Mouse (Mus musculus) embryonic facial prominence, embryonic 11.5 days (tissue): ENCODE results near the gene Npepps. TPM values are rescaled to one million over a fixed set of nuclear protein-coding genes. Genes with fewer than 3 reads are reported as not detected.
"Not testable (repeated sequence)": the region's sequence is repeated elsewhere in the genome, so short reads cannot be mapped to it uniquely, and the experiment has no call there.

Experiments
- ATAC-seq: fragments of 200-750 bp; cut with Nextera tagmentation; replicated peaks from 2 replicates; pipeline ENCODE4 v1.8.0; 2017; ENCODE audit warnings: low read depth; ENCODE audit not compliant: insufficient number of reproducible peaks, low FRiP score, low TSS enrichment
- DNase-seq: peaks from one replicate; pipeline ENCODE4 v3.0.0-alpha.2; 2015; ENCODE audit warnings: low spot score
- H3K27ac ChIP-seq: fragments of 300-500 bp; sonication (generic); replicated peaks from 2 replicates; pipeline ENCODE4 v1.5.1; 2014; ENCODE audit warnings: mild to moderate bottlenecking, low read depth, low read length, control low read depth
- H3K27me3 ChIP-seq: fragments of 300-500 bp; sonication (generic); 2 replicates; pipeline ENCODE4 v1.6.1; 2014; ENCODE audit warnings: mild to moderate bottlenecking, low read length, moderate library complexity, mixed read lengths; ENCODE audit not compliant: control insufficient read depth, insufficient read depth
- H3K36me3 ChIP-seq: fragments of 300-500 bp; sonication (generic); replicated peaks from 2 replicates; pipeline ENCODE4 v1.6.1; 2014; ENCODE audit warnings: low read depth, mild to moderate bottlenecking, low read length, moderate library complexity, mixed read lengths; ENCODE audit not compliant: control insufficient read depth, insufficient read depth
- H3K4me1 ChIP-seq: fragments of 300-500 bp; sonication (generic); 2 replicates; pipeline ENCODE4 v1.6.1; 2014; ENCODE audit warnings: low read length, mixed read lengths; ENCODE audit not compliant: control insufficient read depth, insufficient read depth
- H3K4me2 ChIP-seq: fragments of 300-500 bp; sonication (generic); 2 replicates; pipeline ENCODE4 v1.6.1; 2014; ENCODE audit warnings: low read depth, mild to moderate bottlenecking, control low read depth, low read length, moderate library complexity
- H3K4me3 ChIP-seq: fragments of 300-500 bp; sonication (generic); 2 replicates; pipeline ENCODE4 v1.5.1; 2014; ENCODE audit warnings: low read depth, low read length, control low read depth
- H3K9ac ChIP-seq: fragments of 300-500 bp; sonication (generic); replicated peaks from 2 replicates; pipeline ENCODE4 v1.6.1; 2014; ENCODE audit warnings: mild to moderate bottlenecking, control low read depth, low read length
- H3K9me3 ChIP-seq: fragments of 300-500 bp; sonication (generic); replicated peaks from 2 replicates; pipeline ENCODE4 v1.6.1; 2016; ENCODE audit warnings: mild to moderate bottlenecking, low read length, inconsistent platforms, mixed read lengths; ENCODE audit not compliant: control insufficient read depth
- WGBS: fragments of 180-500 bp; shearing (Covaris S2); extraction: QIAGEN DNeasy Blood & Tissue Kit; methylation state at CpG from one replicate; pipeline ENCODE4 v1.1.7; 2014; 5-methylcytosine and 5-hydroxymethylcytosine counted together
- polyA plus RNA-seq: library from polyadenylated mRNA; unstranded; fragments of >200 nt; fragmentation: Nextera tagmentation; extraction: Ambion mirVana; gene quantifications from 2 replicates; pipeline ENCODE4 v1.2.1, GENCODE M21; 2014

Gene Npepps
- polyA plus RNA-seq, 1 experiment from 2014 or later = 70.3 TPM

DNA sequence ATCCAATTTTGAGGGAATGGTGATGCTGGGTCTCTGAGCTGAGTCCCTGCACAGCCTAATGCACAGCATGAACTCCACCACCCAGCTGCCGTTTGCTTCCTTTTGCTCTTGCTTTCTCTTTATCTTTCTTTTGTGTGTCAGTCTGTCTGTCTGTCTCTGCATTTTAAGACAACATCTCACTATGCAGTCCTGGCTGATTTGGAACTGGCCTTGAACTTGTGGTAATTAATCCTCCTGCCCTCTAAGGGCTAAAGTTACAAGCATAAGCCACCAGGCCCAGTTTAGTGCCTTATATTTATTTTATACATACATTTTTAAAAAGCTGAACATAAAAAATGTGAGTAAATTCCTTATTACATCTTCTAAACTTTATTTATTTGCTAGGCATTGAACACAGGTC lies 4.4 kb downstream of the Npepps start:
- Histone ChIP-seq H3K4me3 (no peak overlapping the region), H3K27ac (no peak overlapping the region), H3K27me3 (no peaks in the 10 kb centered on the region), H3K4me2 (no peak overlapping the region), H3K9me3 (no peaks in the 10 kb centered on the region), H3K36me3 (no peaks in the 10 kb centered on the region), H3K4me1 (no peaks in the 10 kb centered on the region), H3K9ac (no peak overlapping the region)
- DNase-seq (no peak), ATAC-seq (no peak)
- WGBS = 88% methylated on average over 1 of the region's 1 CpGs

DNA sequence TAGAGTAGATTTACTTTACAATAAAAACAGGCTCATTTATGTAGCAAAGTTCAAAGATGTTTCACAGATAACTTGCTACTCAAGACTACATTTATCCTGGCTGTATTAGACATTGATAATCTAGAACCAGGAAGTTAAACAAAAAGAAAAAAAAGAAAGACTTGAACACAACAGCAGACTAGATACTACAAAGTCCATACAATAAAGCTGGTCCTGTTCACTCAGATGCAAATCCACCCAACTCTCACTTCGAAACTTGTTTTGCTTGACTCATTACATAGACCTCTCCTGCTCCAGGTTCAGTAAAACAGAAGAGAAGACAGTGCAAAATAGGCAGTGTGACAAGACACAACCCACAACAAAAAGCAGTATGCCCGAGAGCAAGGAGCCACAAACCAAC lies 5.1 kb downstream of the Npepps start:
- ATAC-seq = no peak
- no peaks in the 10 kb centered on the region for H3K36me3 ChIP-seq
- DNase-seq = no peak
- no peak overlapping the region for H3K27ac ChIP-seq
- no peak overlapping the region for H3K4me3 ChIP-seq
- H3K9ac ChIP-seq = no peak overlapping the region
- no peak overlapping the region for H3K4me2 ChIP-seq
- 91% methylated on average over 2 of the region's 2 CpGs for WGBS
- H3K9me3 ChIP-seq = no peaks in the 10 kb centered on the region
- H3K27me3 ChIP-seq = no peaks in the 10 kb centered on the region
- H3K4me1 ChIP-seq = no peaks in the 10 kb centered on the region

DNA sequence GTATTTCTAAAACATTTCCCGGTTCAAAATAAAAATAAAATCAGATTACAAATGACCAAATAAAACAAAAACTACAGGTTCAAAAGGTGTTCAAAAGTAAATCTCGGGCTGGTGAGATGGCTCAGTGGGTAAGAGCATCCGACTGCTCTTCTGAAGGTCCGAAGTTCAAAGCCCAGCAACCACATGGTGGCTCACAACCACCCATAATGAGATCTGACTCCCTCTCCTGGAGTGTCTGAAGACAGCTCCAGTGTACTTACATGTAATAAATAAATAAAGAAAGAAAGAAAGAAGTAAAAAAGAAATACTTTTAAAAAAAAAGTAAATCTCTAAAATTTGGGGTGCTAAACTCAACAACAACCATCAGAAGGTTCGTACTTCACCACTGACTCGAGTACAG lies 5.5 kb downstream of the Npepps start:
- not testable (repeated sequence) for H3K4me3 ChIP-seq, H3K27me3 ChIP-seq, H3K4me1 ChIP-seq, H3K36me3 ChIP-seq, H3K27ac ChIP-seq, DNase-seq, ATAC-seq, H3K4me2 ChIP-seq, H3K9ac ChIP-seq, H3K9me3 ChIP-seq
- 95% methylated on average over 6 of the region's 6 CpGs for WGBS

DNA sequence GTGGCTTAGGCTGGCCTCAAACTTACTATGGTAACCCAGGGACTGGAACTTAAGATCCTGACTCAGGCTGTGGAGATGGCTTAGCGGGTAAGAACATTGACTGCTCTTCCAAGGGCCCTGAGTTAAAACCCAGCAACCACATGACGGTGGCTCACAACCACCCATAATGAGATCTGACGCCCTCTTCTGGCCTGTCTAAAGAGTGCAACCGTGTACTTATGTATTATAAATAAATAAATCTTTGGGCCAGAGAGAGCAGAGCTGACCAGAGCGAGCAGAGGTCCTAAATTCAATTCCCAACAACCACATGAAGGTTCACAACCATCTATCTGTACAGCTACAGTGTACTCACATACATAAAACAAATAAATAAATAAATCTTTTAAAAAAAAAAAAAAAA lies 6.8 kb downstream of the Npepps start:
- H3K27me3 ChIP-seq = no peaks in the 10 kb centered on the region

DNA sequence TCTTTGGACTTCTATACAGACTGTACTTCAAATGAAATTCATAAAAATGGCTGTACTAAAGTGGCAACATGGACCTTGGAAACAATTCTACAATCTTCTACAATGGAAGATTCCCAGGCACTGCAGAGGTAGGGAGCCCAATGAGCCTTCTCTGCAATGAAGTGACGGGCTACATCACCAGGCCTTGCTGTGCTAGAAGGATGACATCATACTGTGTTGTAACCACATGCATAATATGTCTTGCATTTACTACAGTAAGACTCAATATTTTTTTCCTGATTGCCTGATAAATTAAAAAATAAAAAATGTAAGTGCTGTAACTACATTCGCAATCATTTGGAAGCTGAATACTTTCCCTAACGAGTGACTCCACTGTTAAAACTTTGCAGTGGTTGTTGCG lies 7.6 kb downstream of the Npepps start:
- H3K4me3 ChIP-seq = no peak overlapping the region
- 97% methylated on average over 4 of the region's 4 CpGs for WGBS
- no peaks in the 10 kb centered on the region for H3K36me3 ChIP-seq
- DNase-seq (no peak), ATAC-seq (no peak)
- H3K27me3 ChIP-seq = no peaks in the 10 kb centered on the region
- no peak overlapping the region for H3K4me2 ChIP-seq
- no peaks in the 10 kb centered on the region for H3K9me3 ChIP-seq
- no peaks in the 10 kb centered on the region for H3K4me1 ChIP-seq
- no peak overlapping the region for H3K9ac ChIP-seq
- no peak overlapping the region for H3K27ac ChIP-seq

More for the DNA sequence above, 6.8 kb downstream of the Npepps start:
- H3K9ac ChIP-seq = no peak overlapping the region
- H3K4me1 ChIP-seq = no peaks in the 10 kb centered on the region
- H3K4me2 ChIP-seq = no peak overlapping the region
- ATAC-seq (no peak), DNase-seq (no peak)
- 85% methylated on average over 5 of the region's 5 CpGs for WGBS
- H3K4me3 ChIP-seq = no peak overlapping the region
- no peaks in the 10 kb centered on the region for H3K9me3 ChIP-seq
- H3K36me3 ChIP-seq = no peaks in the 10 kb centered on the region
- no peak overlapping the region for H3K27ac ChIP-seq

DNA sequence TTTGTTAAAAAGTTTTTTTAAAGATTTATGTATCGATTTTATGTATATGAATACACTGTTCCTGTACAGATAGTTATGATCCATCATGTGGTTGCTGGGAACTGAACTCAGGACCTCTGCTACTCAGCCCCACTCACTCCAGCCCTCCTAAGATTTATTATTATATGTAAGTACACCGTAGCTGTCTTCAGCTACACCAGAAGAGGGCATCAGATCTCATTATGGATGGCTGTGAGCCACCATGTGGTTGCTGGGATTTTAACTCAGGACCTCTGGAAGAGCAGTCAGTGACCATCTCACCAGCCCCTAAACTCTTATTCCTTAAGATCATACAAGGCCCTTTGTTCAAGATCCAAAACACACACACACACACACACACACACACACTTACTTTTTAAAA lies 10.4 kb downstream of the Npepps start:
- DNase-seq, H3K9ac ChIP-seq, ATAC-seq, H3K27me3 ChIP-seq, H3K36me3 ChIP-seq, H3K4me2 ChIP-seq, H3K4me1 ChIP-seq, H3K9me3 ChIP-seq, H3K4me3 ChIP-seq, H3K27ac ChIP-seq: not testable (repeated sequence)
- WGBS = 84% methylated on average over 2 of the region's 2 CpGs

DNA sequence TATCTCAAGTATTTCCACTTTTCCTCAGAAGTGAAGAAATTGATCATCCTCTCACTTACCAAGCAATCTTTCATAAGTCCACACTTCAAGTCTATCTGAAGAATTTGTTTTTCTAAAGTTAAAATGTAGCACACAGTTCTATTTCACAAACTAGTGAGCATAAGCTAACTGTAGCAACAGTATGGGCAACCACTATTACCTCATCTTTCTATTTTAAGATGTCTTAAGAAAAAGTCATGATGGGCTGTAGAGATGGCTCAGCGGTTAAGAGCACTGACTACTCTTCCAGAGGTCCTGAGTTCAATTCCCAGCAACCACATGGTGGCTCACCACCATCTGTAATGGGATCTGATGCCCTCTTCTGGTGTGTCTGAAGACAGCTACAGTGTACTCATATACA lies 13.9 kb downstream of the Npepps start:
- not testable (repeated sequence) for H3K4me2 ChIP-seq, H3K27me3 ChIP-seq, H3K9ac ChIP-seq, ATAC-seq, H3K9me3 ChIP-seq, H3K4me1 ChIP-seq, H3K4me3 ChIP-seq, H3K36me3 ChIP-seq, H3K27ac ChIP-seq, DNase-seq
- 94% methylated on average over 1 of the region's 1 CpGs for WGBS

DNA sequence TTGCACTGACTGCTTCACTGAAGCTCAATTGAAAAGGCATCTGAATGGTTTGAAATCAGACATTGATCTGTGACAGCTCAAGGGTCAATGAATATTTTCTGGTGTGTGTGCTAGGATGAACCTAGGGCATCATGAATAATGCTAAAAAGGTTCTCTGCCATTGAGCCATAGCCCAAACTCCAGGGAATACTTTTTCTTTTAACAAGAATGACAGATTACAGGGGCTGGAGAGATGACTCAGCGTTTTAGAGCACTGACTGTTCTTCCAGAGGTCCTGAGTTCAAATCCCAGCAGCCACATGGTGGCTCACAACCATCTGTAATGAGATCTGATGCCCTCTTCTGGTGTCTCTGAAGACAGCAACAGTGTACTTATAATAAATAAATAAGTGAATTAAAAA lies 30.8 kb downstream of the Npepps start:
- not testable (repeated sequence) for H3K27ac ChIP-seq, DNase-seq, H3K36me3 ChIP-seq, ATAC-seq, H3K4me3 ChIP-seq, H3K9me3 ChIP-seq, H3K27me3 ChIP-seq, H3K4me1 ChIP-seq, H3K9ac ChIP-seq, H3K4me2 ChIP-seq
- WGBS = 100% methylated on average over 1 of the region's 1 CpGs
